Mouse (Mus musculus): ENCODE data around the gene Cyb561a3. TPM values are rescaled to one million over a fixed set of nuclear protein-coding genes. Genes with fewer than 3 reads are reported as not detected.

Cyb561a3 gene
- polyA plus RNA-seq, 1 experiment, result 21.0 TPM

- H3K4me3 ChIP-seq (ENCODE audit: insufficient read depth, poor library complexity, severe bottlenecking), result no peak overlapping the region
- TF ChIP-seq FOSL1 (IDR thresholded peaks at IDR 0.05; ENCODE audit: insufficient read depth, low read length, poor library complexity, severe bottlenecking) (no peak), MAX (IDR thresholded peaks at IDR 0.05) (no peak), MYOD1 (IDR thresholded peaks at IDR 0.05; ENCODE audit: control insufficient read depth, insufficient read length, low read depth) (no peak), CEBPB (IDR thresholded peaks at IDR 0.05; ENCODE audit: low read depth) (peak; percentile 27)
Measured at GRCm38 (mm10) chr19:10565217-10565616, 11.8 kb upstream of the Cyb561a3 start.

GRCm38 (mm10) chr19:10569627-10570026 lies 7.3 kb upstream of the Cyb561a3 start:
- Histone ChIP-seq H3K27me3 (ENCODE audit: control insufficient read depth, insufficient read depth, insufficient read length) (no peaks in the 10 kb centered on the region), H3ac (ENCODE audit: control insufficient read depth, insufficient read length, low read depth) (no peak overlapping the region), H3K36me3 (ENCODE audit: control insufficient read depth, insufficient read depth) (peaks cover 43% of the 10 kb centered on the region), H3K79me2 (ENCODE audit: control insufficient read depth, insufficient read depth) (peaks cover 1% of the 10 kb centered on the region), H3K79me3 (ENCODE audit: low read depth) (no peaks in the 10 kb centered on the region), H3K4me3 (ENCODE audit: insufficient read depth, poor library complexity, severe bottlenecking) (no peak overlapping the region)
- TF ChIP-seq MAX (IDR thresholded peaks at IDR 0.05) (peak; percentile 71), MYOD1 (IDR thresholded peaks at IDR 0.05; ENCODE audit: control insufficient read depth, insufficient read length, low read depth) (peak; percentile 79), USF1 (IDR thresholded peaks at IDR 0.05; ENCODE audit: low read depth) (no peak), CEBPB (IDR thresholded peaks at IDR 0.05; ENCODE audit: low read depth) (no peak), MYOG (IDR thresholded peaks at IDR 0.05; ENCODE audit: control insufficient read depth, extremely low read depth, insufficient read length) (no peak), FOSL1 (IDR thresholded peaks at IDR 0.05; ENCODE audit: insufficient read depth, low read length, poor library complexity, severe bottlenecking) (peak; percentile 57), CTCF (IDR thresholded peaks at IDR 0.05; ENCODE audit: control insufficient read depth, insufficient read depth, insufficient read length) (no peak)

More at GRCm38 (mm10) chr19:10565217-10565616, 11.8 kb upstream of the Cyb561a3 start:
- H3K27me3 ChIP-seq (ENCODE audit: control insufficient read depth, insufficient read depth, insufficient read length), result no peaks in the 10 kb centered on the region
- no peak overlapping the region for H3ac ChIP-seq (ENCODE audit: control insufficient read depth, insufficient read length, low read depth)
- no peaks in the 10 kb centered on the region for H3K79me3 ChIP-seq (ENCODE audit: low read depth)
- H3K36me3 ChIP-seq (ENCODE audit: control insufficient read depth, insufficient read depth), result peaks cover under 1% of the 10 kb centered on the region
- H3K79me2 ChIP-seq (ENCODE audit: control insufficient read depth, insufficient read depth), result no peaks in the 10 kb centered on the region

- no peak for TF ChIP-seq CTCF (IDR thresholded peaks at IDR 0.05; ENCODE audit: control insufficient read depth, insufficient read depth, insufficient read length)
- TF ChIP-seq USF1 (IDR thresholded peaks at IDR 0.05; ENCODE audit: low read depth), result no peak
- TF ChIP-seq FOSL1 (IDR thresholded peaks at IDR 0.05; ENCODE audit: insufficient read depth, low read length, poor library complexity, severe bottlenecking), result no peak
- TF ChIP-seq CEBPB (IDR thresholded peaks at IDR 0.05; ENCODE audit: low read depth), result no peak
- no peak for TF ChIP-seq MYOD1 (IDR thresholded peaks at IDR 0.05; ENCODE audit: control insufficient read depth, insufficient read length, low read depth)
- no peak for TF ChIP-seq MAX (IDR thresholded peaks at IDR 0.05)
- TF ChIP-seq MYOG (IDR thresholded peaks at IDR 0.05; ENCODE audit: control insufficient read depth, extremely low read depth, insufficient read length), result no peak
- H3K79me3 ChIP-seq (ENCODE audit: low read depth), result peaks cover 17% of the 10 kb centered on the region
- no peak overlapping the region for H3ac ChIP-seq (ENCODE audit: control insufficient read depth, insufficient read length, low read depth)
- peaks cover 22% of the 10 kb centered on the region for H3K36me3 ChIP-seq (ENCODE audit: control insufficient read depth, insufficient read depth)
- peaks cover 33% of the 10 kb centered on the region for H3K79me2 ChIP-seq (ENCODE audit: control insufficient read depth, insufficient read depth)
- H3K4me3 ChIP-seq (ENCODE audit: insufficient read depth, poor library complexity, severe bottlenecking), result no peak overlapping the region
- H3K27me3 ChIP-seq (ENCODE audit: control insufficient read depth, insufficient read depth, insufficient read length), result no peaks in the 10 kb centered on the region
Measured at GRCm38 (mm10) chr19:10580102-10580501, 3.1 kb downstream of the Cyb561a3 start.

- H3K4me3 ChIP-seq (ENCODE audit: insufficient read depth, poor library complexity, severe bottlenecking), result no peak overlapping the region
- H3ac ChIP-seq (ENCODE audit: control insufficient read depth, insufficient read length, low read depth), result no peak overlapping the region
- H3K79me2 ChIP-seq (ENCODE audit: control insufficient read depth, insufficient read depth), result peaks cover 27% of the 10 kb centered on the region
- H3K36me3 ChIP-seq (ENCODE audit: control insufficient read depth, insufficient read depth), result peaks cover 19% of the 10 kb centered on the region
- H3K79me3 ChIP-seq (ENCODE audit: low read depth), result peaks cover 14% of the 10 kb centered on the region
- H3K27me3 ChIP-seq (ENCODE audit: control insufficient read depth, insufficient read depth, insufficient read length), result no peaks in the 10 kb centered on the region
- TF ChIP-seq FOSL1 (IDR thresholded peaks at IDR 0.05; ENCODE audit: insufficient read depth, low read length, poor library complexity, severe bottlenecking), result no peak
- TF ChIP-seq USF1 (IDR thresholded peaks at IDR 0.05; ENCODE audit: low read depth), result no peak
- TF ChIP-seq CEBPB (IDR thresholded peaks at IDR 0.05; ENCODE audit: low read depth), result no peak
- no peak for TF ChIP-seq MYOG (IDR thresholded peaks at IDR 0.05; ENCODE audit: control insufficient read depth, extremely low read depth, insufficient read length)
- no peak for TF ChIP-seq MAX (IDR thresholded peaks at IDR 0.05)
- TF ChIP-seq CTCF (IDR thresholded peaks at IDR 0.05; ENCODE audit: control insufficient read depth, insufficient read depth, insufficient read length), result no peak
- no peak for TF ChIP-seq MYOD1 (IDR thresholded peaks at IDR 0.05; ENCODE audit: control insufficient read depth, insufficient read length, low read depth)
Measured at GRCm38 (mm10) chr19:10580761-10581160, 3.8 kb downstream of the Cyb561a3 start.

GRCm38 (mm10) chr19:10581984-10582383 lies 5.0 kb downstream of the Cyb561a3 start:
- no peak overlapping the region for H3ac ChIP-seq (ENCODE audit: control insufficient read depth, insufficient read length, low read depth)
- H3K79me3 ChIP-seq (ENCODE audit: low read depth), result peaks cover 9% of the 10 kb centered on the region
- H3K79me2 ChIP-seq (ENCODE audit: control insufficient read depth, insufficient read depth), result peaks cover 18% of the 10 kb centered on the region
- no peak overlapping the region for H3K4me3 ChIP-seq (ENCODE audit: insufficient read depth, poor library complexity, severe bottlenecking)
- TF ChIP-seq CEBPB (IDR thresholded peaks at IDR 0.05; ENCODE audit: low read depth) (no peak), CTCF (IDR thresholded peaks at IDR 0.05; ENCODE audit: control insufficient read depth, insufficient read depth, insufficient read length) (no peak), FOSL1 (IDR thresholded peaks at IDR 0.05; ENCODE audit: insufficient read depth, low read length, poor library complexity, severe bottlenecking) (no peak), USF1 (IDR thresholded peaks at IDR 0.05; ENCODE audit: low read depth) (no peak), MYOD1 (IDR thresholded peaks at IDR 0.05; ENCODE audit: control insufficient read depth, insufficient read length, low read depth) (no peak), MYOG (IDR thresholded peaks at IDR 0.05; ENCODE audit: control insufficient read depth, extremely low read depth, insufficient read length) (no peak), MAX (IDR thresholded peaks at IDR 0.05) (no peak)
- no peaks in the 10 kb centered on the region for H3K27me3 ChIP-seq (ENCODE audit: control insufficient read depth, insufficient read depth, insufficient read length)
- H3K36me3 ChIP-seq (ENCODE audit: control insufficient read depth, insufficient read depth), result peaks cover 19% of the 10 kb centered on the region
